Mouse (Mus musculus) lung, adult 2 months (tissue): ENCODE measurements at regions not wholly inside any gene's neighbourhood (a gene's known extent, or its start where the extent isn't known, plus 50 kb on each side); places are given as distances from the start of the nearest gene placed in this dataset.

ENCODE experiments used
- CTCF ChIP-seq: fragments of 200-500 bp; IDR thresholded peaks from 2 replicates; pipeline ENCODE4 v1.5.1; 2011; ENCODE audit warnings: mild to moderate bottlenecking, low read length, control low read depth; ENCODE audit not compliant: insufficient read depth
- POLR2A ChIP-seq: fragments of 200-500 bp; IDR thresholded peaks from 2 replicates; pipeline ENCODE4 v1.6.1; 2011; ENCODE audit warnings: low read depth, mild to moderate bottlenecking, control low read depth, low read length, borderline replicate concordance; ENCODE audit errors: extremely low read depth

GRCm38 (mm10) chr6:93575249-93575648 lies 632.0 kb upstream of the Adamts9 start:
- no peak for TF ChIP-seq CTCF
- TF ChIP-seq POLR2A: no peak
